Mouse (Mus musculus) duodenum, adult 2 months (tissue): ENCODE measurements around the gene Cldn2. TPM values are rescaled to one million over a fixed set of nuclear protein-coding genes. Genes with fewer than 3 reads are reported as not detected.

Experiments used
- polyA plus RNA-seq: library from polyadenylated mRNA; depleted of rRNA; stranded (reverse); fragments of >200 nt; gene quantifications from 2 replicates; pipeline ENCODE4 v1.2.3, GENCODE M21; 2012; ENCODE audit warnings: low replicate concordance; rRNA removed

The Cldn2 gene
- 10.7 and 73.3 TPM in 2 replicates for polyA plus RNA-seq

GRCm38 (mm10) chrX:139800406-139800878 is at the start of gene Cldn2:
TSS of gene Cldn2 (plus strand) at chrX:139800828.

DNA sequence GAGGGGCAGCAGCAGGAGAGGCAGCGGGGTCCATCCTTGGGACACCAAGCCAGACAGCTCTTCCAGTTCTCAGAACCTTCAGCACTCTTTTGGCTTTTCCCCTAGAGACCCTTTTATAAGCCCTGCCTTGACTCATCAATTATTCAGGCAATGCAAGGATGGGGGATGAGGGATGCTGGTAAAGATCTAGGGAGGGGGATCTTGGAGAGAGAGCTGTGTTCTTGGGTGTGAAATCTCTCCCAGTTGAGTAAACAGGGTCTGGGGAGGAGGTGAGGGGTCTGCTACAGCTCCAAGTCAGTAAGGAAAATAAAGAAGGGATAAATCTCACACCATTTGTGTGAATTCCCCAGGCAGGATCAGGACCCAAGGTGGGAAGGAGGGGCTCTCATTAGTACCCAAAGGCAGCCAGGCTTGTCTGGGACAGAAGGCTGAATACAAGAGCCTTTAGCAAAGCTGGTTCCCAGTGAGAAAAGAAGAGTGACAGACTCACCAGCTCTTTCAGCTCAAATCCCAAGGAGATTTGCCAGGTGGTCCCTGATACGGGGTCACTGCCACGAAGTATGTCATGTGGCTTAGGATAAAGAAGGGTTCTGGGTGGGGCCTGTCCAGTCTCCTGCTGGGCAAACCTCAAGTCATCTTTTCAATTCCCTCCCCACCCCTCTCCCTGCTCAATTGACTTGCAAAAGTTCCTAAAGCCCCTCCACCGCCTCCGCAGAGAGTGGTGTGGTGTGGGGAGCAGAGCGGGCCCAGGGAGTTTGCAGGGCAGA is 18.2 kb upstream of the Cldn2 start, which contains the start of gene Ripply1:
TSS of gene Ripply1 (minus strand) at position 76 of the 767 bp plus-strand sequence.

Other genes with a start within 250 kb of the Cldn2 start
- gene Rnf128, start 237.5 kb upstream of the Cldn2 start, polyA plus RNA-seq: 40.1 and 123 TPM in 2 replicates
- 0.20 and 0.23 TPM in 2 replicates for gene Tbc1d8b, start 115.8 kb upstream of the Cldn2 start, polyA plus RNA-seq
- gene Gm15013, start 86.3 kb upstream of the Cldn2 start, polyA plus RNA-seq: not detected in 2 replicates
- 0.12 TPM in 1 of 2 replicates, not detected in the other for gene Ripply1, start 18.5 kb upstream of the Cldn2 start, polyA plus RNA-seq
- 0.44 and 1.8 TPM in 2 replicates for gene Morc4, start 70.8 kb downstream of the Cldn2 start, polyA plus RNA-seq
- gene Rbm41, start 197.8 kb downstream of the Cldn2 start, polyA plus RNA-seq: 0.02 TPM in 1 of 2 replicates, not detected in the other